Mouse (Mus musculus): ENCODE data around the gene Apold1. TPM values are rescaled to one million over a fixed set of nuclear protein-coding genes. Genes with fewer than 3 reads are reported as not detected.

Gene Apold1
- total RNA-seq, 1 experiment from 2014 or later = 4.8 TPM

DNA sequence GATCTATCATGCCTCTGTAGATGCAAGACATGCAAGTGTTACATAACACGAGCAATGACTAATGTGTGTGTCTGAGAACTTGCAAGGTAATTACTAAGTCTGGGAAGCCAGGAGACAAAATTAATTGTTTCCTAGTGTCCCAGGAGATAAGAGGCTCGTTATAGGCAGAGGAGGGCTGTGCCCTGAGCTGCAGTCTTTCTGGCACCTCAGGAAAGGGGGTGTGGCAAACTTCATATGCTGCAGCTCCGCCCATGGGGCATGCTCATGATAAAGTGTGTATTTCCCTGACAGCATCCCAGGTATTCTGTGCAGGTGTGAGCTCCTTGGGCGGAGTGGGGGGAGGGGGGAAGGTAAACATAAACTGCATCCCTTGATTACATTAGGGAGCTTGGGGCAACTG lies 9.4 kb upstream of the Apold1 start:
- DNase-seq = no peak

DNA sequence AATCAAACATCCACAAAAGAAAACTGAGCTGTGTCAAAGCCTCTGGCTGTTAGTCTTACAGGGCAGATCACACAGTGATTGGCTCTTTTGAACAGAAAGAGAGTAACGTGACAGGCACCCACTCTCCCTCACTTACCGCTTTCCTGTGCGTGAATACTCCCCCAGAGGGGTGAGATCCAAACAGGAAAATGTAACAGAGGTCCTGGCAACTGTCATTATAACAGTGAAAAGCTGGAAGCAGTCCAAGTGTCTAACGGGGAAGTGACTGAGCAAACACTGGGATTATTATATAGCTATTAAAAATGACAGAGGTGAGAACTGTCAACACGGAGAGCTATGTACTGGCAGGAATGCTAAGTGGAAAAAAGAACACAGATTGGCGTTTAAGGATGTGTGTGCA lies 4.9 kb upstream of the Apold1 start:
- DNase-seq = no peak

DNA sequence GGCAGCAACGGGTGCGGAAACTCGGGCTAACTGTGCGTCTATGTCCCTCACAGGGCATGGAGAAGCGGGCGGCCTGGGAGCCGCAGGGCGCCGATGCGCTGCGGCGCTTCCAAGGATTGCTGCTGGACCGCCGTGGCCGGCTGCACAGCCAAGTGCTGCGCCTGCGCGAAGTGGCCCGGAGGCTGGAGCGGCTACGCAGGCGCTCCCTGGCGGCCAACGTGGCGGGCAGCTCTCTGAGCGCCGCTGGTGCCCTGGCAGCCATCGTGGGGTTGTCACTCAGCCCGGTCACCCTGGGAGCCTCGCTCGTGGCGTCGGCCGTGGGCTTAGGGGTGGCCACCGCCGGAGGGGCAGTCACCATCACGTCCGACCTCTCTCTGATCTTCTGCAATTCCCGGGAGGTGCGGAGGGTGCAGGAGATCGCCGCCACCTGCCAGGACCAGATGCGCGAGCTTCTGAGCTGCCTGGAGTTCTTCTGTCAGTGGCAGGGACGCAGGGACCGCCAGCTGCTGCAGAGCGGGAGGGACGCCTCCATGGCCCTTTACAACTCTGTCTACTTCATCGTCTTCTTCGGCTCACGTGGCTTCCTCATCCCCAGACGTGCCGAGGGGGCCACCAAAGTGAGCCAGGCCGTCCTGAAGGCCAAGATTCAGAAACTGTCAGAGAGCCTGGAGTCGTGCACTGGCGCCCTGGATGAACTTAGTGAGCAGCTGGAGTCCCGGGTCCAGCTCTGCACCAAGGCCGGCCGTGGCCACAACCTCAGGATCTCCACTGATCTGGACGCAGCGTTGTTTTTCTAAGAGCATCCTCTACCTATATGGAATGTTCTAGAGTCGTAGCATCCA lies 2.2 kb downstream of the Apold1 start:
- peak; percentile 95 for DNase-seq

GRCm38 (mm10) chr6:134984748-134985147 lies 3.2 kb downstream of the Apold1 start:
- DNase-seq = no peak

GRCm38 (mm10) chr6:134988377-134988776 lies 6.9 kb downstream of the Apold1 start:
- no peak for DNase-seq

GRCm38 (mm10) chr6:134990674-134991073 lies 9.2 kb downstream of the Apold1 start:
- DNase-seq = no peak

- no peak for DNase-seq
Observed at GRCm38 (mm10) chr6:134994031-134994651, 12.6 kb downstream of the Apold1 start.

DNA sequence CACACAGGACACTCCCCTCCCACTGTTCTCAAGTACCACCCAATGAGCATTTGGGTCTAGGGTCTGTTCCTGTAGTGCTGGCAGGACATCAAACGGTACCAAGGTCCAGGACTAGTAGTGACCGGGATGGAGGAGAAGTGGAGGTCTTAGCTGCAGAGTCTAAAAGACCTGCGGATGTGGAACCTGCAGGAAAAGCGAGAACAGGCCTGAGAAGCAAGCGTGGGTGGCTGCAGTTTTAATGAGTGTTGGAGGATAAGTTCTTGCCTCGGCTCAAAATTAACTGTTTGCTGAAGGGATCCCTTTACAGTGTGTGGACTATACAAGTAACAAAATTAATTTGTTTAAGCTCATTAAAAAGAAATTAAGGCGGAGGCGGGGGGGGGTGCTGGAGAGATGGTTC lies 13.5 kb downstream of the Apold1 start:
- no peak for DNase-seq

- DNase-seq = no peak
Observed at GRCm38 (mm10) chr6:134996918-134997317, 15.4 kb downstream of the Apold1 start.

- no peak for DNase-seq
Observed at GRCm38 (mm10) chr6:134998076-134998475, 16.6 kb downstream of the Apold1 start.

- DNase-seq = no peak
Observed at GRCm38 (mm10) chr6:134998781-134999180, 17.3 kb downstream of the Apold1 start.

DNA sequence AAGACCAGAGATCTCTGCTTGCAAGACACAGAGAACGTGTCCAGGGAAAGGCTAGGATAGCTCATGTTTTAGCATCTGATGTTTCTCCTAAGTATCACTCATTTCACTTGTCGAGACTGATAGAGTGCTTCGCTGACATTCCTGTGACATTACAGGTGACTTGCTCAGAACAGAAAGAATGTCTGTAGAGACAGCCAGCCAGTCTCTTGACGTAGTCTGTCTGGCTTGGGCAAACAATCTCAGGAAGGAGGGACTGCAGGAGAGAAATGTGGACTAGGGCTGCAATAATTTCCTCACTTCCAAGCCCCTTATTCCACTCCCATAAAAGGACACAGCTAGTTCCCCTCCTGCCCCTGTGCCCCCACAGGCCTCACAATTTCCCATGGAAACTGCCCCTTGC lies 18.8 kb downstream of the Apold1 start:
- DNase-seq = no peak

- no peak for DNase-seq
Observed at GRCm38 (mm10) chr6:135001991-135002390, 20.5 kb downstream of the Apold1 start.

DNA sequence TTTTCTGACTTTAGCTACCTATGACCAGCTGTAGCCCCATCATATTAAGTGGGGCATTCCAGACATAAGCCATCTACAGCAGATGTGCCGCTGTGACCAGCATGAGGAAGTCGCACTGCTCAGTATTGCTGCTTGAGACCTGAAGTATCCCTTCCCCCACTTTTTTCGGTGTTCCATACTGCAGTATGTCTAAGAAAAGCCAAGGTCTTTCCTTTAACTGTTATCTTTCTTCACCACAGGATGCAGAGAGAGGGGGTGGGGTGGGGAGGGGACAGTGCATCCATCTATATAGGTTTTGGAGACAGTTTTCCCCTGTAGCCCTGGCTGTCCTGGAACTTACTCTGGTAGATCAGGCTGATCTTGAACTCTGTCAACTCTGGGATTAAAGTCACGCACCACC lies 24.9 kb downstream of the Apold1 start:
- no peak for DNase-seq

- peak; percentile 94 for DNase-seq
Observed at GRCm38 (mm10) chr6:135011048-135011733, 29.7 kb downstream of the Apold1 start, which contains the start of gene Ddx47. Ddx47 (plus strand) TSS chr6:135011612.

DNA sequence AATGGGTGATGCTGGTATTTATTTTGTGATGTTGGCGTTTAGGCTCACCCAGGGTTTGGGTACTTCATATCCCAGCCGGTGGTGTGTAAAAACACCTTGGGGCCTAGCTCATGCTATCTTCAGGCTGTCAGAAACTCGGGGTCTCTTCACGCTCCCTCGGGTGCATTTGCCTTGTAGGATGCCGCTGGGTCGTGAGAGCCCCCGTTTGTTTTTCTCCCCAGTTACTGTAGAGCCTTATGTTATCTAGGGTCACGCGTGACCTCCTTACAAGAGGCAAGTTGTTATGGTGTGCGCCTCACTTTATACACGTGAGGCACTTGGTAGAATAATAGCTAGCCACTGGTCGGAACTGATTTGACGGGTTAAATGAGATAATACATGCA lies 30.2 kb downstream of the Apold1 start:
- no peak for DNase-seq

DNA sequence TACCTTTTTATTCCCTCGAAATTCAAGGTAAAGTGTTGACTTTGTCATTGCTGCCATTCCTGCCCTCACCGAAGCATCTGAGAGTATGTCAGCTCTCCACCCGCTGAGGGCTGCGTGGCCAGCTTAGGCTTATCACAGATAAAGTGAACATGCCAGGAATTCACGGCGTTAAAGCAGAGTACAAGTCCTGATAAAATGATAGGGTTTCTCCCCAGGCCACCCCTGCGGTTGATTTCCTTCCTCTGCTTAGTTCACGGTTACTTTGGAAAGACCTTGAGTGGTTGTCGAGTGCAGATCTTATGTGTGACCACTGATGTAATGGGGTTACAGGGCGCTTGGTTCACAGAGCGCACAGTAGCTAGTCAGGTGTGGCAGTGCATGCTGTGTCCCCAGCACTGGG lies 35.7 kb downstream of the Apold1 start:
- DNase-seq = no peak

DNA sequence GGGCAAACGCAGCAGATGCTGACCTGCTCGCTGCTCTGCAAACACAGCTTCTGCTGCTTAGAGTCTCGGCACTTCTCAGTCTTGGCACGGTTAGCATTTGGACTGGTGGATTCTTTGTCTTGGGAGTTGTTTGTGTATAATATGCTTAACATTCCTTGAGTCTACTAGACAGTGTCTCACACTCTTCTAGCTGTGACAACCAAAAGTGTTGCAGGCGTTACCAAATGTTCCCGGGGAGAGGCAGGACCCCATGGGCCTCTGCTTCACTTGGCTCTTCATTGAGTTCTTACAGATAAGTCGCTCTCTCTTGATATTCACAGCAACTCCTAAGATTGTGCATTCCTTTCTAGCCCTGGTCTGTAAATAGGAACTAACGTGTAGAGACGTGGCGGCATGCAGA lies 38.0 kb downstream of the Apold1 start:
- no peak for DNase-seq

- no peak for DNase-seq
Observed at GRCm38 (mm10) chr6:135021633-135022032, 40.1 kb downstream of the Apold1 start.

GRCm38 (mm10) chr6:135023379-135023778 lies 41.9 kb downstream of the Apold1 start:
- DNase-seq = no peak

DNA sequence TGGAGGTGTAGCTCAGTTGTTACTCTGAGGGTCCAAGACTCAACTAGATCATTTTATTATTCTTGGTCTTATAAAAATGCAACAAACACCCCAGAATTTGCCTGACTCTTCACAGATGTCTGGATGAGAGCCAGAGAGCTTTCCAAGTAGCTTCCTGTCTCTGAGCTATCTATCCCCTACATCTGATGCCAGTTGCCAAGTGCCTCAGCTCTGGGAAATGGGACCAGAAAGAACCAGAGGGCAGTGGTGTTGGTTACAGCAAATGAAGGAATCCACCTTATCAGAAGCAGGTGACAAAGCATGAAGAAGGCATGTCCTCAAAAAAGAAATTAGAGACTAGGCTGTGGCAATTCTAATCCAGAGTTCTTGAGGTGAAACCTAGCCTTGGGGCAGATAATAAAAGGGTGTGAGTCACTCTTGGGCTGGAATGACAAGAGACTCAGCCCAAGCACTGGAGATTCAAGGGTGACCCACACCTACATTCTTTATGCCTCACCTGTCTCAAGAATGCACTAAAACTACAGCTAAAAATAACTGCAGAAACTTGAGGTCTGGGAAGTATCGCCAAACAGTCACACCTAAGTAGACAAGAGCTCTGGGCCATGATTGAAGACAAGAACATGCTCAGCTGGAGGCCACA lies 43.4 kb downstream of the Apold1 start:
- no peak for DNase-seq

DNA sequence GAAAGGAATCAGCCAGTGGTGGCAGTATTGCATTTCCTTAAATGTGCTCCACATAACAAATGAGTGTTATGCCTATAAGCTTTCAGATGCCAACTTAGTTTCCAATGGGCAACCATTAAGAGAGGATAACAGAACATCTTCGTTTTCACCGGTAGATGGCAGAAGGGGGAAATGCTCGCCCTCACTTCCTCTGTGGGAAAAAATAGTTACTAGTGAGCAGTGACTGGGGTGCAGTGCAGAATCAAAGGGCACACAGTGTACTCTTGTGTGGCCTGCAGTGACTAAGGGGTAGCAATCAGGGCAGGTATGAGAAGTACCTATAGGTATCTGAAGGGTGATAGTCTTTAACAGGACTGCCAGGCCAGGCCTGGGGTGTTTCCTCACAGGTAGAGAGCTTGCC lies 44.7 kb downstream of the Apold1 start:
- DNase-seq = no peak

GRCm38 (mm10) chr6:135026755-135027154 lies 45.2 kb downstream of the Apold1 start:
- peak; percentile 31 for DNase-seq

Data from adrenal gland, postnatal 25 days (tissue).